Mouse (Mus musculus): ENCODE measurements around the gene Klra10.
"Not testable (repeated sequence)": the region's sequence is repeated elsewhere in the genome, so short reads cannot be mapped to it uniquely, and the experiment has no call there.

The Klra10 gene

GRCm38 (mm10) chr6:130281828-130282227, at the start of gene Klra10:
TSS of gene Klra10 (minus strand) at chr6:130281928.
- not testable (repeated sequence) for DNase-seq (ENCODE audit: extremely low spot score, low spot score)

- DNase-seq (ENCODE audit: extremely low spot score, low spot score) = no peak
These were observed 6.4 kb upstream of the Klra10 start for GRCm38 (mm10) chr6:130287984-130288649.

- no peak for DNase-seq (ENCODE audit: extremely low spot score, low spot score)
These were observed 26.4 kb downstream of the Klra10 start for GRCm38 (mm10) chr6:130255326-130255725.

GRCm38 (mm10) chr6:130237536-130237935, 44.2 kb downstream of the Klra10 start:
- DNase-seq (ENCODE audit: extremely low spot score, low spot score) = no peak

- DNase-seq (ENCODE audit: extremely low spot score, low spot score) = no peak
These were observed 45.1 kb downstream of the Klra10 start for GRCm38 (mm10) chr6:130236635-130237034.

- no peak for DNase-seq (ENCODE audit: extremely low spot score, low spot score)
These were observed 48.5 kb downstream of the Klra10 start, which contains the start of gene Klra7 for GRCm38 (mm10) chr6:130233222-130233621. TSS of gene Klra7 (minus strand) at chr6:130233322.

Data from neural tube, embryonic 10.5 days (tissue).